Mouse (Mus musculus) hindbrain, embryonic 10.5 days (tissue): ENCODE measurements around the gene Mecom. TPM values are rescaled to one million over a fixed set of nuclear protein-coding genes. Genes with fewer than 3 reads are reported as not detected.
"Not testable (repeated sequence)": the region's sequence is repeated elsewhere in the genome, so short reads cannot be mapped to it uniquely, and the experiment has no call there.

Source experiments
- DNase-seq: peaks from one replicate; pipeline ENCODE4 v3.0.0-alpha.2; 2017; ENCODE audit warnings: low spot score
- H3K27ac ChIP-seq: fragments of 300-500 bp; sonication (generic); 2 replicates; pipeline ENCODE4 v1.5.1; 2016; ENCODE audit warnings: mild to moderate bottlenecking, moderate library complexity
- H3K27me3 ChIP-seq: fragments of 300-500 bp; sonication (generic); 2 replicates; pipeline ENCODE4 v1.6.1; 2016; ENCODE audit warnings: mild to moderate bottlenecking; ENCODE audit not compliant: poor library complexity, insufficient read depth, severe bottlenecking
- H3K36me3 ChIP-seq: fragments of 300-500 bp; sonication (generic); 2 replicates; pipeline ENCODE4 v1.6.1; 2016; ENCODE audit warnings: mild to moderate bottlenecking, moderate library complexity
- H3K4me1 ChIP-seq: fragments of 300-500 bp; sonication (generic); replicated peaks from 2 replicates; pipeline ENCODE4 v1.6.1; 2016; ENCODE audit warnings: mild to moderate bottlenecking
- H3K4me3 ChIP-seq: fragments of 300-500 bp; sonication (generic); 2 replicates; pipeline ENCODE4 v1.5.1; 2016; ENCODE audit warnings: mild to moderate bottlenecking, moderate library complexity
- H3K9me3 ChIP-seq: fragments of 300-500 bp; sonication (generic); 2 replicates; pipeline ENCODE4 v1.6.1; 2016; ENCODE audit warnings: mild to moderate bottlenecking, moderate library complexity
- WGBS: fragments of 180-500 bp; shearing (Covaris S2); methylation state at CpG from one replicate; pipeline ENCODE4 v1.1.7; 2016; 5-methylcytosine and 5-hydroxymethylcytosine counted together
- polyA plus RNA-seq: library from polyadenylated mRNA; unstranded; fragments of >200 nt; fragmentation: Nextera tagmentation; extraction: Ambion mirVana; gene quantifications from 2 replicates; pipeline ENCODE4 v1.2.1, GENCODE M21; 2016

Mecom gene
- polyA plus RNA-seq, 1 experiment from 2014 or later, result 25.8 TPM

GRCm38 (mm10) chr3:30546831-30547369 lies 908 bp downstream of the Mecom start:
- no peaks in the 10 kb centered on the region for H3K9me3 ChIP-seq
- peaks cover 10% of the 10 kb centered on the region; the same call in 1 of the 2 replicates for H3K4me1 ChIP-seq
- WGBS, result 69% methylated on average over 11 of the region's 11 CpGs
- H3K36me3 ChIP-seq, result no peaks in the 10 kb centered on the region
- no peak for DNase-seq
- no peak overlapping the region for H3K4me3 ChIP-seq
- H3K27ac ChIP-seq, result no peak overlapping the region
- H3K27me3 ChIP-seq, result no peaks in the 10 kb centered on the region

GRCm38 (mm10) chr3:30546366-30546765 lies 1.4 kb downstream of the Mecom start:
- 78% methylated on average over 13 of the region's 13 CpGs for WGBS
- Histone ChIP-seq H3K27me3 (no peaks in the 10 kb centered on the region), H3K9me3 (no peaks in the 10 kb centered on the region)

GRCm38 (mm10) chr3:30545246-30545645 lies 2.6 kb downstream of the Mecom start:
- Histone ChIP-seq H3K27me3 (no peaks in the 10 kb centered on the region), H3K9me3 (no peaks in the 10 kb centered on the region), H3K4me1 (peaks cover 10% of the 10 kb centered on the region; the same call in 1 of the 2 replicates), H3K27ac (no peak overlapping the region), H3K4me3 (no peak overlapping the region), H3K36me3 (no peaks in the 10 kb centered on the region)
- 82% methylated on average over 5 of the region's 5 CpGs for WGBS
- no peak for DNase-seq

More at GRCm38 (mm10) chr3:30546366-30546765, 1.4 kb downstream of the Mecom start:
- Histone ChIP-seq H3K27ac (no peak overlapping the region), H3K4me1 (peaks cover 10% of the 10 kb centered on the region; the same call in 1 of the 2 replicates), H3K36me3 (no peaks in the 10 kb centered on the region), H3K4me3 (no peak overlapping the region)
- no peak for DNase-seq

GRCm38 (mm10) chr3:30544305-30544704 lies 3.5 kb downstream of the Mecom start:
- no peak for DNase-seq
- no peaks in the 10 kb centered on the region for H3K9me3 ChIP-seq
- no peak overlapping the region for H3K27ac ChIP-seq
- WGBS, result 82% methylated on average over 5 of the region's 5 CpGs
- H3K4me1 ChIP-seq, result peaks cover 10% of the 10 kb centered on the region; the same call in 1 of the 2 replicates
- no peaks in the 10 kb centered on the region for H3K36me3 ChIP-seq
- no peak overlapping the region for H3K4me3 ChIP-seq
- H3K27me3 ChIP-seq, result no peaks in the 10 kb centered on the region

- no peaks in the 10 kb centered on the region for H3K4me1 ChIP-seq
- no peak overlapping the region for H3K27ac ChIP-seq
- no peak overlapping the region for H3K4me3 ChIP-seq
- DNase-seq, result no peak
- H3K9me3 ChIP-seq, result no peaks in the 10 kb centered on the region
- no peaks in the 10 kb centered on the region for H3K27me3 ChIP-seq
- no peaks in the 10 kb centered on the region for H3K36me3 ChIP-seq
- WGBS, result 86% methylated on average over 11 of the region's 11 CpGs
These were observed 12.0 kb downstream of the Mecom start for GRCm38 (mm10) chr3:30535821-30536220.

- Histone ChIP-seq H3K4me1 (peaks cover 11% of the 10 kb centered on the region), H3K27me3 (peaks cover 33% of the 10 kb centered on the region)
- not testable (repeated sequence) for H3K36me3 ChIP-seq, DNase-seq, H3K27ac ChIP-seq, H3K4me3 ChIP-seq, H3K9me3 ChIP-seq
- WGBS, result 52% methylated on average over 3 of the region's 3 CpGs
These were observed 27.1 kb downstream of the Mecom start for GRCm38 (mm10) chr3:30520751-30521150.

- Histone ChIP-seq H3K4me1 (peaks cover 23% of the 10 kb centered on the region), H3K27ac (no peak overlapping the region), H3K4me3 (no peak overlapping the region), H3K36me3 (no peaks in the 10 kb centered on the region), H3K9me3 (no peaks in the 10 kb centered on the region), H3K27me3 (peaks cover 44% of the 10 kb centered on the region)
- no peak for DNase-seq
- WGBS, result 55% methylated on average over 1 of the region's 1 CpGs
These were observed 28.4 kb downstream of the Mecom start for GRCm38 (mm10) chr3:30519425-30519824.

- peaks cover 80% of the 10 kb centered on the region for H3K27me3 ChIP-seq
- H3K4me3 ChIP-seq, result peak overlapping the region; percentile 56; the same call in 1 of the 2 replicates
- H3K36me3 ChIP-seq, result no peaks in the 10 kb centered on the region
- DNase-seq, result no peak
- no peaks in the 10 kb centered on the region for H3K9me3 ChIP-seq
- WGBS, result 5% methylated on average over 9 of the region's 9 CpGs
- H3K4me1 ChIP-seq, result peaks cover 48% of the 10 kb centered on the region
- H3K27ac ChIP-seq, result 0 out of 2 replicates have a peak overlapping the region, but pooled peaks have one; percentile 81
These were observed 32.0 kb downstream of the Mecom start for GRCm38 (mm10) chr3:30515795-30516170.

- peak; percentile 85 for DNase-seq
- Histone ChIP-seq H3K9me3 (no peaks in the 10 kb centered on the region), H3K4me3 (peak overlapping the region; percentile 56), H3K4me1 (peaks cover 54% of the 10 kb centered on the region), H3K36me3 (no peaks in the 10 kb centered on the region), H3K27me3 (peaks cover 87% of the 10 kb centered on the region), H3K27ac (peak overlapping the region; percentile 81)
- WGBS, result under 1% methylated on average over 62 of the region's 62 CpGs
These were observed 32.7 kb downstream of the Mecom start for GRCm38 (mm10) chr3:30514901-30515794.

GRCm38 (mm10) chr3:30514051-30514754 lies 33.6 kb downstream of the Mecom start:
- no peaks in the 10 kb centered on the region for H3K9me3 ChIP-seq
- peaks cover 58% of the 10 kb centered on the region for H3K4me1 ChIP-seq
- DNase-seq, result peak; percentile 83
- H3K27ac ChIP-seq, result peak overlapping the region; percentile 81
- peak overlapping the region; percentile 56 for H3K4me3 ChIP-seq
- under 1% methylated on average over 52 of the region's 52 CpGs for WGBS
- peaks cover 92% of the 10 kb centered on the region for H3K27me3 ChIP-seq
- no peaks in the 10 kb centered on the region for H3K36me3 ChIP-seq

GRCm38 (mm10) chr3:30513314-30513997 lies 34.4 kb downstream of the Mecom start:
- DNase-seq, result peak; percentile 35
- Histone ChIP-seq H3K9me3 (no peaks in the 10 kb centered on the region), H3K27me3 (peaks cover 95% of the 10 kb centered on the region), H3K27ac (peak overlapping the region; percentile 81), H3K4me1 (peaks cover 60% of the 10 kb centered on the region), H3K4me3 (peak overlapping the region; percentile 56), H3K36me3 (no peaks in the 10 kb centered on the region)
- 4% methylated on average over 16 of the region's 16 CpGs for WGBS

- H3K27me3 ChIP-seq, result peaks cover 91% of the 10 kb centered on the region
These were observed 35.3 kb downstream of the Mecom start for GRCm38 (mm10) chr3:30512459-30513030.

More at GRCm38 (mm10) chr3:30512459-30513030, 35.3 kb downstream of the Mecom start:
- no peak overlapping the region; the same call in 1 of the 2 replicates for H3K4me3 ChIP-seq
- H3K9me3 ChIP-seq, result no peaks in the 10 kb centered on the region
- peak; percentile 34 for DNase-seq
- no peaks in the 10 kb centered on the region for H3K36me3 ChIP-seq
- H3K27ac ChIP-seq, result no peak overlapping the region
- peaks cover 69% of the 10 kb centered on the region for H3K4me1 ChIP-seq
- WGBS, result 1% methylated on average over 12 of the region's 12 CpGs
